Comparison of ENCODE assay signal across 8 mouse cellular contexts in the genomic region with DNA sequence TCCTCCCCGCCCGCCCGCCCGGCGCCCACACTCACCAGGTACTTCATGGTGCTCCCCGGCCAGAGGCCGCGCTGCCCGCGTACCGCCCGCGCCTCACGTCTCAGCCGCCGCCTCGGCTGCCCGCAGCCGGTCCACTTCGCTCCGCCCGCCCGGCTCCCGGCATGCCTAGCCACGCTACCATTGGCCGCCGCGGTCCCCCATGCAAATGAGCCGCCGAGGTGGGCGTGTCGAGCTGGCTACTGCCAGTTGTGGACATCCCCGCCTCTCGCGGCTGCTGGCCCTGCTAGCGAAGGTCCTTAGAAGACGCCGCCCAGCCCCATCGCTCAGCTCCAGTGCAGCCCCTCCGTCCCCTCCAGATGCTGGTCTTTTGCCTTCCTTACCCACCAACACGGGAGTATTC. TPM values are rescaled to one million over a fixed set of nuclear protein-coding genes. Genes with fewer than 3 reads are reported as not detected.
A peak's percentile ranks its signal among the peaks of the same experiment; 100 is the strongest.
DNase-seq lines count a peak whose midpoint lies in the region; ATAC-seq lines count a peak whose summit lies in the region.

No protein-coding gene starts in this region.

- peak overlapping the region; percentile 67 for H3K4me2 ChIP-seq in intestine, embryonic 16.5 days (ENCODE audit: low read depth, low read length)

- peaks cover 91% of the 10 kb centered on the region for H3K4me1 ChIP-seq in embryonic facial prominence, embryonic 10.5 days
- peaks cover 92% of the 10 kb centered on the region for H3K4me1 ChIP-seq in intestine, embryonic 16.5 days (ENCODE audit: control insufficient read depth, insufficient read depth, low read length)
- H3K4me1 ChIP-seq in midbrain, embryonic 10.5 days, result peaks cover 85% of the 10 kb centered on the region

- under 1% methylated on average over 41 of the region's 41 CpGs for WGBS in embryonic facial prominence, embryonic 10.5 days
- under 1% methylated on average over 25 of the region's 41 CpGs for WGBS in intestine, embryonic 16.5 days
- WGBS in midbrain, embryonic 10.5 days, result 0% methylated on average over 41 of the region's 41 CpGs

- H3K9ac ChIP-seq in intestine, embryonic 16.5 days (ENCODE audit: low read depth, low read length), result peak overlapping the region; percentile 95

- 0 out of 2 replicates have a peak, but pooled peaks cover 3% of the 10 kb centered on the region for H3K36me3 ChIP-seq in embryonic facial prominence, embryonic 10.5 days (replicated peaks)
- H3K36me3 ChIP-seq in intestine, embryonic 16.5 days (ENCODE audit: control insufficient read depth, insufficient read depth, low read length), result no peaks in the 10 kb centered on the region
- H3K36me3 ChIP-seq in midbrain, embryonic 10.5 days, result peaks cover 6% of the 10 kb centered on the region; the same call in 1 of the 2 replicates

- DNase-seq in adrenal gland, postnatal 10 days, result peak; percentile 99
- peak; percentile 99 for DNase-seq in embryonic facial prominence, embryonic 10.5 days (ENCODE audit: low spot score)
- DNase-seq in gastrocnemius, postnatal 4 days (ENCODE audit: low spot score in 2 of 2), result peak; percentile 95 to 98
- peak; percentile 95 to 97 for DNase-seq in left cerebral cortex, postnatal 25 days (ENCODE audit: low spot score in 2 of 2)
- peak; percentile 98 for DNase-seq in midbrain, embryonic 10.5 days (ENCODE audit: low spot score)
- peak; percentile 93 to 94 for DNase-seq in right cerebral cortex, postnatal 36 days (ENCODE audit: low spot score in 2 of 2)
- DNase-seq in urinary bladder, postnatal 4 days (ENCODE audit: low spot score in 2 of 2), result peak; percentile 96 to 98

- H3K4me3 ChIP-seq in embryonic facial prominence, embryonic 10.5 days, result peak overlapping the region; percentile 87
- H3K4me3 ChIP-seq in intestine, embryonic 16.5 days (ENCODE audit: low read length), result peak overlapping the region; percentile 85
- peak overlapping the region; percentile 85 for H3K4me3 ChIP-seq in midbrain, embryonic 10.5 days

- no peaks in the 10 kb centered on the region for H3K27me3 ChIP-seq in embryonic facial prominence, embryonic 10.5 days (replicated peaks; ENCODE audit: low read depth, poor library complexity, severe bottlenecking)
- H3K27me3 ChIP-seq in intestine, embryonic 16.5 days (replicated peaks; ENCODE audit: control insufficient read depth, insufficient read depth, low read length), result no peaks in the 10 kb centered on the region
- no peaks in the 10 kb centered on the region for H3K27me3 ChIP-seq in midbrain, embryonic 10.5 days (ENCODE audit: low read depth, poor library complexity, severe bottlenecking)

- H3K27ac ChIP-seq in embryonic facial prominence, embryonic 10.5 days (replicated peaks), result peak overlapping the region; percentile 92
- H3K27ac ChIP-seq in intestine, embryonic 16.5 days (ENCODE audit: low read length), result peak overlapping the region; percentile 95
- peak overlapping the region; percentile 91 for H3K27ac ChIP-seq in midbrain, embryonic 10.5 days (replicated peaks)

- intact Hi-C loops in left cerebral cortex, postnatal 25 days (cut with DNase I), result no loop called here

- peak; percentile 90 for ATAC-seq in intestine, embryonic 16.5 days

- H3K9me3 ChIP-seq in embryonic facial prominence, embryonic 10.5 days, result no peaks in the 10 kb centered on the region
- no peaks in the 10 kb centered on the region for H3K9me3 ChIP-seq in intestine, embryonic 16.5 days (ENCODE audit: control insufficient read depth, low read length)
- H3K9me3 ChIP-seq in midbrain, embryonic 10.5 days (replicated peaks), result no peaks in the 10 kb centered on the region

RNA-seq across cellular contexts. Expression of gene Bcar1, which starts 11.6 kb away (rescaled TPM):
- 10 to 100 TPM; 53.4 to 62.7 TPM for total RNA-seq in adrenal gland, postnatal 10 days (2021)
- polyA plus RNA-seq in embryonic facial prominence, embryonic 10.5 days (2016; fragmentation: Nextera tagmentation; extraction: Ambion mirVana), result 61.1 and 62.4 TPM in 2 replicates
- total RNA-seq in gastrocnemius, postnatal 4 days (2021), result 10 to 100 TPM; 35.1 to 36.5 TPM
- polyA plus RNA-seq in intestine, embryonic 16.5 days (2015; fragmentation: Nextera tagmentation; extraction: Ambion mirVana), result 44.6 and 48.5 TPM in 2 replicates
- 10 to 100 TPM; 50.6 to 51.7 TPM for total RNA-seq in left cerebral cortex, postnatal 25 days (2021)
- polyA plus RNA-seq in midbrain, embryonic 10.5 days (2016; fragmentation: Nextera tagmentation; extraction: Ambion mirVana), result 52.4 and 53.7 TPM in 2 replicates

RNA-seq across cellular contexts. Expression of gene Ctrb1, which starts 41.2 kb away (rescaled TPM):
- total RNA-seq in adrenal gland, postnatal 10 days (2021), result under 1 TPM in 1 of 2 experiments, not detected in 1; 0.42 TPM
- polyA plus RNA-seq in embryonic facial prominence, embryonic 10.5 days (2016; fragmentation: Nextera tagmentation; extraction: Ambion mirVana), result not detected in 2 replicates
- total RNA-seq in gastrocnemius, postnatal 4 days (2021), result under 1 TPM in 1 of 2 experiments, not detected in 1; 0.32 TPM
- 1,904 and 2,500 TPM in 2 replicates for polyA plus RNA-seq in intestine, embryonic 16.5 days (2015; fragmentation: Nextera tagmentation; extraction: Ambion mirVana)
- not detected for total RNA-seq in left cerebral cortex, postnatal 25 days (2021)
- not detected in 2 replicates for polyA plus RNA-seq in midbrain, embryonic 10.5 days (2016; fragmentation: Nextera tagmentation; extraction: Ambion mirVana)

Comparison
In these comparisons a context has a peak if more than half of its experiments do, and no peak if none do; other contexts are left out.
1. Peak in every context shown above with its lines: DNase-seq, ATAC-seq, H3K4me3 ChIP-seq and H3K27ac ChIP-seq.